Mouse (Mus musculus) E14TG2a.4 (cell line): Measurements from ENCODE around the gene Dip2c.

ENCODE experiments used
- H3K27me3 ChIP-seq: 2 replicates; pipeline ENCODE4 v1.6.1; 2014; ENCODE audit warnings: low read length, control low read depth; ENCODE audit not compliant: insufficient read depth
- H3K36me3 ChIP-seq: 2 replicates; pipeline ENCODE4 v1.6.1; 2014; ENCODE audit warnings: low read length, control low read depth; ENCODE audit not compliant: insufficient read depth
- H3K4me1 ChIP-seq: replicated peaks from 2 replicates; pipeline ENCODE4 v1.6.1; 2014; ENCODE audit warnings: low read depth, low read length, control low read depth
- H3K4me3 ChIP-seq: replicated peaks from 2 replicates; pipeline ENCODE4 v1.5.1; 2014; ENCODE audit warnings: mild to moderate bottlenecking, low read length
- H3K9me3 ChIP-seq: 2 replicates; pipeline ENCODE4 v1.6.1; 2014; ENCODE audit warnings: low read length, control low read depth
- CTCF ChIP-seq: conservative IDR thresholded peaks from 2 replicates; pipeline ENCODE4 v1.5.1; 2014; ENCODE audit warnings: low read length
- NANOG ChIP-seq: IDR thresholded peaks from 2 replicates; pipeline ENCODE4 v1.6.1; 2014; ENCODE audit warnings: borderline replicate concordance, low read length, mixed read lengths
- POU5F1 ChIP-seq: IDR thresholded peaks from 2 replicates; pipeline ENCODE4 v1.6.1; 2014; ENCODE audit warnings: low read length, borderline replicate concordance

Gene Dip2c

DNA sequence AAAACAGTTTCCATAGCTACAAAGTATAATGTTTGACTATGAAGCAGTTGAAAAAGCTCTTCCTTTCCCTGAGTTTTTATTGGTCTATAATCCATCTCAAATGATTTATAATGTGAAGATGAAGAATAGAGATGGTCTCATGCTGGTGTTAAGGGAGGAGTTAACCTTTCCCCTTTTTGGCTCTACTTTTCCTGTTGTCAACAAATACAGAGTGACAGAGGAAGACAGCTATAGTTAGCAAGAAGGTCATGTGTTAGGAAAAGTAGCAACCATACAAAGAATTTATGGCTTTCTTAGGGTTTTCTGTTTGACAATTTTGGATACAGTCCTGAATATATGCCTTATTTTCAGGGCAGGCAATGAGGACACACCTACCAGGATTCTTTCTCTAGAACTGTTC, 36.6 kb downstream of the Dip2c start:
- no peak overlapping the region for H3K4me3 ChIP-seq
- TF ChIP-seq CTCF, result no peak
- TF ChIP-seq POU5F1, result no peak
- TF ChIP-seq NANOG, result no peak

DNA sequence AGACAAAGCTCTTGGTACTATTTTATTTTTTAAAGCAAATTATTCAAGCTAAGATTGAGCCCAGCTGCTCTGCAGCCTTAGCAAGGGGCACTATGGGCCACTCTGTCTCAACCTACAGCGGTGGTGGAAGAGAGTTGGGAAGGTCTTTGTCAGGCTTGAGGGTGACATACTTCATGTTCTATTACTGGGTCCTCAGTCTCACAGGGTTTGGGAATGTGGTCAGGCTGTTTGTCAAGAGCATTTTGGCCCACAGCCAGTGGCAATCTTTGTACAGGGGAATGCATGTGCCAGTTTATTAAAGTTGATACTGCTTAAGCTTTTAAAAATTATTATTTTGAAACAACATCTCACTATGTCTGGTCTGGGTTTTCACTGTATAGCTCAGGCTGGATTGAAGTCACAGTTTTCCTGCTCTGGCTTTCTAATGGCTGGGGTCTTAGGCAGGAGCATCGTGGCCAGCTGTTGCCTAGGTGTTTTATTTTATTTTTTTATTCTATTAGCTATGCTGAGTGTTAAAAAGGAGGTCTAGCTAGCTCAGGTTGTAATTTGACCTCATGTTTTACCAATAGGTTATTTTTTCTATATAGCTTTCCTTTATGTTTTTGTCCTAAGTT, 37.9 kb downstream of the Dip2c start:
- TF ChIP-seq CTCF (no peak), NANOG (no peak), POU5F1 (no peak)
- Histone ChIP-seq H3K36me3 (no peaks in the 10 kb centered on the region), H3K4me3 (no peak overlapping the region), H3K4me1 (peaks cover 40% of the 10 kb centered on the region), H3K9me3 (no peaks in the 10 kb centered on the region), H3K27me3 (no peaks in the 10 kb centered on the region)

More for the DNA sequence above, 36.6 kb downstream of the Dip2c start:
- no peaks in the 10 kb centered on the region for H3K27me3 ChIP-seq
- H3K9me3 ChIP-seq, result no peaks in the 10 kb centered on the region
- H3K36me3 ChIP-seq, result no peaks in the 10 kb centered on the region
- H3K4me1 ChIP-seq, result peaks cover 51% of the 10 kb centered on the region

DNA sequence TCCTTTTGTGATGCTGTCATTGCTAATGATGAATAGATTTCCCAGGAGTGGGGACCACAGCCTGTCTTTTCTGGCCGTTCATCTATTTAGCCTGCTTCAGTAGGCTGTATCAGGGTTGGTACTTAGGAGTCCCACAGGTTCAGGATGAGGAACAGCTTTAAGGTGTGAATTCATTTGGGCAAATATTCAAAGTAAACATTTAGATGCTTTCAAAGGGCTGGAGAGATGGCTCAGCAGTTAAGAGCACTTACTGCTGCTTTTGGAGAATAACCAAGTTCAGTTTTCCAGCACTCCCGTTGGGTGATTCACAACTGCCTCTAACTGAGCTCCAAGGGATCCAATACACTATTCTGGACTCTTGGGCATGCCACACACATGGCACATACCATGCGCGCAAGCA, 38.4 kb downstream of the Dip2c start:
- H3K27me3 ChIP-seq, result no peaks in the 10 kb centered on the region
- peaks cover 39% of the 10 kb centered on the region for H3K4me1 ChIP-seq
- no peak overlapping the region for H3K4me3 ChIP-seq
- no peak for TF ChIP-seq POU5F1
- no peaks in the 10 kb centered on the region for H3K36me3 ChIP-seq
- no peaks in the 10 kb centered on the region for H3K9me3 ChIP-seq

DNA sequence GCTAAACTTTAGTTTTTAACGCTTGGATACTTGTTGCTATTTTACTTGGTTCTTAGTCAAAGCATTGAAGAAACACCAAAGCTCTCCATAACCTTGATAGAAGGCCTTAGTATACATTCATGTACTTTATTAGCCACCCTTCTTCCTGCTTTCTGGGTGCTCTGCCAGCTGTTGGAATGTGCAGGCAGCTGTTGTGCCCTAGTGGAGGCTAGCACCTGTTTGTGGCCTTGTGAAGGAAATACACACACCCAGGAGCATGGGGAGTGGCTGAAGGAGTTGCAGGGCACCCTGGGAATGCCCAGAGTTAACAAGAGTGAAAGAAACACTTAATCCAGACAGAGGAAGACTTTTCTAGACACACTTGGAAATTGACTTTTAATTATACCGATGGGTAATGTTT, 43.4 kb downstream of the Dip2c start:
- no peaks in the 10 kb centered on the region for H3K36me3 ChIP-seq
- no peak for TF ChIP-seq NANOG
- H3K4me3 ChIP-seq, result no peak overlapping the region
- H3K27me3 ChIP-seq, result no peaks in the 10 kb centered on the region
- H3K4me1 ChIP-seq, result peaks cover 8% of the 10 kb centered on the region
- H3K9me3 ChIP-seq, result no peaks in the 10 kb centered on the region

DNA sequence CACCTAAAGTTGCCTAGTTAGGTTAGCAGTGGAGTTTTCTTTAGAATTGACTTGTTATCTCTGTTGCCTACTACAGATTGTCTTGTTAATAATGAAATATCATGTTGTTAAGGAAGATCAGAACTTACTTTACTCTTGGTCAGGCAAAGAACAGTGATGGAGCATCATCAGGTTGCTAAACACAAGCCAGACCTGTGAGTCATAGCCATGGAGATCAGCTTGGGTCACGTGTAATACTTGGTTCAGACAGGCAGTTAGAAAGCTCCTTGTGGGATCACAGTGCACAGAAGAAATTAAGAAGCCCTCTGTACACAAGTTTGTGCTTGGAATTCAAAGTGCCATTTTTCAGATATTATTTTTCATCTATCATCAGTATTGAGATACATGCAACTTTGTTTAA, 48.9 kb downstream of the Dip2c start:
- Histone ChIP-seq H3K9me3 (no peaks in the 10 kb centered on the region), H3K4me3 (no peak overlapping the region), H3K27me3 (no peaks in the 10 kb centered on the region), H3K36me3 (no peaks in the 10 kb centered on the region), H3K4me1 (peaks cover 23% of the 10 kb centered on the region)
- TF ChIP-seq CTCF, result no peak
- no peak for TF ChIP-seq NANOG
- TF ChIP-seq POU5F1, result no peak

DNA sequence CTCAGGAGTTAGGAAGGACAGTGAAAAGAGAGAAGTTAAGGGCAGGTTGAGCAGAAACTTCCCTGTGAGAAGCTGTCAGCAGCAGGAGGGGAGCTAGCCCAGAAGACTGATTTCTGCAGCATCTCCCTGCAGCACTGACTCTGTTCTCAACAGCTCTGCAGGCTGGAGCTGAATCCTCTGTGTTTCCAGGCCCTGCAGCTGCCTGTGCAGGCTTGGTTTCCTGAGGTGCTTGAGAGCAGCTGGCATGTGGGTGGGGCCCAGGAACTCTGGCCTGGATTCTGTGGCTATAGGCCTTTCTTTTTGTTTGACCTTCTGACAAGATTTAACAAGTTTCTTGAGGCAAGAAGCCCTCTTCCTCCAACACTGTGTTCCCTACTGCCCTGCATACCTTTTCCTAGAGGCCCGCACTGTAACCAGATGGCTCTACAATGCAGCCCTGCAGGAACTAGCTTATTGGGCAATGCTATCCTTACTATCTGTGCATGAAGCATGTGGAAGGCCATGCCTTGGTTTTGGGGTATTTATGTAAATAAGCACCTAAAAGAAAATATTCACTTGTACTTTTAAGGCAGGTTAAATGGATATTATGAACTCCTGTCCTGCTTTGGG, 53.1 kb downstream of the Dip2c start:
- peaks cover 36% of the 10 kb centered on the region for H3K4me1 ChIP-seq
- no peaks in the 10 kb centered on the region for H3K36me3 ChIP-seq
- H3K27me3 ChIP-seq, result no peaks in the 10 kb centered on the region
- H3K9me3 ChIP-seq, result no peaks in the 10 kb centered on the region
- H3K4me3 ChIP-seq, result no peak overlapping the region
- no peak for TF ChIP-seq NANOG
- TF ChIP-seq CTCF, result no peak
- TF ChIP-seq POU5F1, result no peak

DNA sequence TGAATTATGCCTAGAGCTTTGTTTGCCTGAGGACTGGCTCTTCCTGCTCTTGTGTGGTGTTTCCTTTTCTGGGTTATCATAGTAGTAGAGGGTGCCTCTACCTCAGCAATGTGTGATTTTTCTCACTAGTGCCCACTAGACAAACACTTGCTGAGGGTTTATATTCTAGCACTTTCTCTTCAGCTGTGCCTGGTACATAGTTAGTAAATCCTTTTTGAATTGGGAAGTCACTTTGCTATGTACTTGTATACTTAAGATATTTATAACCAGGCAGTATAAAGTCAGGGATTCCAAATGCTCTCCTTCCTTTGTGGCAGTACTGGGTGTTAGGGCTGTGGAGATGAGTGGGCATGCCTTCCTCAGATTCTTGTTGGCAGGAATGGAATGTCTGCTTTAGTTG, 56.9 kb downstream of the Dip2c start:
- H3K9me3 ChIP-seq, result no peaks in the 10 kb centered on the region
- TF ChIP-seq CTCF (no peak), NANOG (no peak), POU5F1 (no peak)
- peaks cover 32% of the 10 kb centered on the region for H3K4me1 ChIP-seq

DNA sequence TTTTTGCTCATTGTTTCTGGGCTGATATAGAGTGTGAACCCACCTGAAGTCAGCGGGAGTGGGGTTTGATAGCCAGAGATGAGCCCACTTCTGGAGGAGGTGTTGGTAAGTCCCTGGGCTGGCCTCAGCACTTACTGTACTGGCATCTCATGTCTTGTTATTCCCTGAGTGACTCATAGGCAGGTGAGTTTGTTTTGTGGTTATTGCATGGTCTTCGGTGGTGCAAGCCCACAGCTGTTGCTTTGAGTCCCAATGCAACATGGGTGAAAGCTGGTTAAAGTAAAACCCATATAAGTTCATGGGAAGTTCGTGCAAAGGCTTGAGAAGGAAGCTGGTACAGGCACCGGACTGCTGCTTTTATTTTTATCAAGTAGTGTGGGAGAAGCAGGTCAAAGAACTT, 64.0 kb downstream of the Dip2c start:
- no peaks in the 10 kb centered on the region for H3K9me3 ChIP-seq
- H3K36me3 ChIP-seq, result no peaks in the 10 kb centered on the region
- H3K4me1 ChIP-seq, result no peaks in the 10 kb centered on the region
- no peak overlapping the region for H3K4me3 ChIP-seq
- TF ChIP-seq POU5F1, result no peak
- no peak for TF ChIP-seq CTCF
- TF ChIP-seq NANOG, result no peak
- H3K27me3 ChIP-seq, result no peaks in the 10 kb centered on the region

More for the DNA sequence above, 56.9 kb downstream of the Dip2c start:
- Histone ChIP-seq H3K4me3 (no peak overlapping the region), H3K27me3 (no peaks in the 10 kb centered on the region), H3K36me3 (no peaks in the 10 kb centered on the region)

DNA sequence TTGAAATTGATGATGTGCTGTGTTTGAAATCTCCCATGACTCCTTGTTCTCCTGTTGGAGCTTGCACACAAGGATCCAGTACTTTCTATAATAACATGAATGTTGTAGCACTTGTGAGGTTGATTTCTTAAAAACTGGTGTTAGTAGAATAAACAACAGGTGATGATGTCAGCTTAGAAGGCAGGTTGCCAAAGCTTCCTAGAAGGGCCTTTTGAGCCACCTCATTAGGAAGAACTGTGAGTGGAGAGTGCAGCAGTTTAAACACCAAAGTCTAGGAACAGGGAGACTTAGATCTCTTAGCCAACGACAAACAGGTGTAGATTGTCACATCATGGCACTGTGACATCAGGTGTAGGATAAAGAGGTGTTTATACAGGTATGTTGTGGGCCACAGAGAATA, 66.4 kb downstream of the Dip2c start:
- no peaks in the 10 kb centered on the region for H3K9me3 ChIP-seq
- TF ChIP-seq POU5F1 (no peak), NANOG (no peak), CTCF (no peak)

DNA sequence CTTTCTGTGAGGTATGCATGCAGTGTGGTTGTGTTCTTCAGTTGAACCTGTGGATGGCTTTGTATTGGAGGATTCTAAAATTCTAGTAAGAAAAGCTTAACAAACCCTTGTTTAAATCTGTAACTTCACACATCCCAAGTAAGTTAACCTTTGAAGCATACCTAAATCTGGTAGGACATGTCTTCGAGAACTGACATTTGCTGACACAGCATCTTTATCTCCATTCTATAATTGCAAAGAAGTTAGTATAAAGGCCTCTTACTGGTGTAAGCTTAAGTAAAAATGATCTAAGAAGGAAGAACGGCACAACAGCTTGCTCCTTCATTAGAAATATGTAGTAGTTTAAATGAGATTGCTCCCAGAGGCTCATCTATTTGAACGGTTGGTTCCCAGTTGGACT, 71.1 kb downstream of the Dip2c start:
- no peak for TF ChIP-seq NANOG
- TF ChIP-seq POU5F1, result no peak
- no peak for TF ChIP-seq CTCF
- H3K4me1 ChIP-seq, result no peaks in the 10 kb centered on the region
- H3K36me3 ChIP-seq, result no peaks in the 10 kb centered on the region
- no peaks in the 10 kb centered on the region for H3K27me3 ChIP-seq
- H3K9me3 ChIP-seq, result no peaks in the 10 kb centered on the region
- no peak overlapping the region for H3K4me3 ChIP-seq

More for the DNA sequence above, 66.4 kb downstream of the Dip2c start:
- Histone ChIP-seq H3K36me3 (no peaks in the 10 kb centered on the region), H3K4me3 (no peak overlapping the region), H3K27me3 (no peaks in the 10 kb centered on the region), H3K4me1 (no peaks in the 10 kb centered on the region)
